Mouse (Mus musculus): ENCODE data around the gene Mbnl2. TPM values are rescaled to one million over a fixed set of nuclear protein-coding genes. Genes with fewer than 3 reads are reported as not detected.

Gene Mbnl2
- polyA plus RNA-seq, 1 experiment: 23.6 TPM

DNA sequence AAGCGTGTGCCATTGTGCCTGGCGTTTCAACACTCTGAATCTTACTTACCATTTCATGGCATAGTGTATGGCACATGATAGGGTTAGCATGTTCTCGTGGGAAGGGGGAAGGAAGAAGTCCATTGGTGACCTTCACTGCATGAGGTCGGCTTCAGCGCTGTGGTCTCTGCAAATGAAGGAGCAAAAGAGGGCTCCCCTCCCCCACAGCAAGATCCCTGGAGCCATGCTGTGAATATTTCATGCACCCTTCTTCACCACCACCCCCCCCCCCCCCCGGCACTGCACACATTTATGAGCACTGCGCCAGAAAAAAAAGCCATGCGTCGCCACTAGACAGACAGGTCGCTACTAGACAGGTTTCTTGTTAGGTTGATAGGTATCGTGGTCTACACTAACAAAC, 95.2 kb downstream of the Mbnl2 start:
- no peak for DNase-seq (ENCODE audit: low read depth, low spot score)
- WGBS: 53% methylated on average over 11 of the region's 11 CpGs

GRCm38 (mm10) chr14:120371174-120371573, 95.7 kb downstream of the Mbnl2 start:
- 50% methylated on average over 5 of the region's 5 CpGs for WGBS
- no peak for DNase-seq (ENCODE audit: low read depth, low spot score)

DNA sequence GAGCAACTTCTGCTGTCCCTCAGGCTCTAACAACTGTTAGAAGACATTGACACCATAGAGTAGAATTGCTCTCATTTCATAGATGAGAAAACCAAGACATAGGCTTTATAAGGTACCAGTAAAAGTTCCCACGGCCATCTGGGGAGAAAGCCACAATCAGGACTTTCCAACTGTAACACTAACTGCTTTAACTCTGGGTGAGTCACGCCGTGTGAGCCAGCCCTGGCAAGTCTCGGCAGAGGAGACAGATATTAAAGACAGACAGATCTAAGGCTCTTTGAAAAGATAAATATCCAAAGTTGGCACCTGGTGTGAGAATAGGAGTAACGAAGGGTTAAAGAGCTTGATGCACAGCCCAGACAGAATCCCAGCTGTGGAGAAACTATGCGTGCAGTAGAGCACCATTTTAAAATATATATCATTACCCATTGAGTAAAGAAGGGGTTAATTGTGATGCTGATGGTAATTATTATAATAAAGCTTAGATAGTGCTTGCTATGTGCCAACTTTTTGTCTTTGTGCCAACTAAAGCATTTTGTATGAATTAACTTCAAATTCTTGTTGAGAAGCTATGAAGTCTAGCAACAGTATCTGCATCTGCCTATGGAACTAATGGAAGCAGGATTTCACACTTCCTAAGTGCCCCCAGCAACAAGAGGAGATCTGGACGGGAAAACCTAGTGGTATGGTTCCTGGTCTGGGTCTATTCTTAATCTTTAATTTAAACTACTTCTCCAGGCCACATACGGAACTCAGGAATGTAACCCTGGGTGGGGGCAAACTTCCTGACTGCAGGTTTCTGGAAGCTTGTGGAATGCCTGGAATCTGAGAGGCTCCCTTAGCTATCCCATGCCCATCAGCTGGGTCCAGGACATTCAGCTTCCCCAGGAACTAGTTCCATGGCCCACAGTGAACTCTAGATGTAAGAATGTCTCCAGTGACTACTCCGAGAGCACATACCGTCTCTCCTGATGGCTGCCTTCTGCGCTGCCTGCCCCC, 97.9 kb downstream of the Mbnl2 start:
- WGBS: 68% methylated on average over 11 of the region's 11 CpGs
- no peak for DNase-seq (ENCODE audit: low read depth, low spot score)

- 92% methylated on average over 14 of the region's 14 CpGs for WGBS
- no peak for DNase-seq (ENCODE audit: low read depth, low spot score)
Measured at GRCm38 (mm10) chr14:120374786-120375185, 99.3 kb downstream of the Mbnl2 start.

- 74% methylated on average over 4 of the region's 4 CpGs for WGBS
- no peak for DNase-seq (ENCODE audit: low read depth, low spot score)
Measured at GRCm38 (mm10) chr14:120377192-120377591, 101.7 kb downstream of the Mbnl2 start.

DNA sequence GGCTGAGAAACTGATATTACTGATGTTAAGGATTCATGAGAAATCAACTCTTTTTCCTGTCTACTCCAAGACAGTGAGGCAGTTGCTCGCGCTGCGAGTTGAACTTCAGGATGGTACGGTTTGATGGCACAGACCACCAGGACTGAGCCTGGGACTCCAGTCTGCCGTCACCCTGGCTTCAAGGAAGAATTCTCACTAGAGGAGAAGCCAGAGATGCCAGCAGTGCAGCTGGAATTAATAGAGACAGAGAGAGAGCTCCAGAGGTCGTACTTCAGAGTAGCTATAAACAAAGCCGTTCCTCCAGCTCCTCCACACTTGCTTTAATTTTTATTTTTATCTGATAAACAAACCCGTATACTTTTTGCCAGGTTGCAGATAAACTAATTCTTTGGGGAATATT, 102.5 kb downstream of the Mbnl2 start:
- DNase-seq (ENCODE audit: low read depth, low spot score): no peak
- WGBS: 65% methylated on average over 8 of the region's 8 CpGs

DNA sequence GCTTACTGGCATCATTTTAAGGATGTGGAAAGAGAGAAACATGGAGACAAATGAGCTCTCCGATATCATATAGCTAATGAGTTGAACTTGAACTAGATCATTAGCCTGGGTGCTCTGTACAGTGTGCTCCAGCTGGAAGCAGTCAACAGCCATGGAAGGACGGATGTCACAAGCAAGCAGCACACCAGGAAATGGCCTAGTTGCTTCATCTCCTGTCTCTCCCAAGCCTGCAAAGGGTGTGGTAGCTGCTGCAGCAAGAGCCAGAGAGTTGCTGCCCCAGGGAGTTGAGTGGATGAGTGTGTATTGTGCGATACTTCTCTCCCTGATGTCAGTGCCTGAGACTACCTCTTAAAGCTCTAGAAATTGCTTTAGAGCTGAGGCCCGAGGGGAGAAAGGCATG, 104.2 kb downstream of the Mbnl2 start:
- DNase-seq (ENCODE audit: low read depth, low spot score): no peak
- 59% methylated on average over 4 of the region's 4 CpGs for WGBS

GRCm38 (mm10) chr14:120381378-120382134, 106.1 kb downstream of the Mbnl2 start:
- no peak for DNase-seq (ENCODE audit: low read depth, low spot score)
- WGBS: 89% methylated on average over 26 of the region's 26 CpGs

DNA sequence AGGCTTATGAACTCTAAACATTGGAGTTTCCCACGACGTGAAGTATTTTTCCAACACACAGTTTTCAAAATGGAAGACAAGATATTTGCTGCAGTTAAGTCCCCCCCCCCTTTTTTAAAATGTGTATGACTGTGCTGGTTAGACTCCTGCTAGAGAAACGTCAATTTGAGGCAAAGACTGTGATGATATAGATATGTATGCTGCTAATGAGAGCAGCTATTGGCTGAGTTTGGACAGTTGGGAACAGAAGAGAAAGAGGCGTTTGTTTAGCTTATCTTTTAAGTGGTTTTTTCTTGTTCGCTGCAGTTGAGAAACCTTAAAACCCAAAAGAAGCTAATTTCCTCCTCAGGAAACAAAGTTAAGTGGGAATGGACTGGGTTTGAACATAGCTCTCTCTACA, 106.7 kb downstream of the Mbnl2 start:
- WGBS: 61% methylated on average over 5 of the region's 5 CpGs
- no peak for DNase-seq (ENCODE audit: low read depth, low spot score)

GRCm38 (mm10) chr14:120383186-120383851, 107.8 kb downstream of the Mbnl2 start:
- WGBS: 76% methylated on average over 11 of the region's 11 CpGs
- DNase-seq (ENCODE audit: low read depth, low spot score): no peak

GRCm38 (mm10) chr14:120384615-120385014, 109.1 kb downstream of the Mbnl2 start:
- 95% methylated on average over 5 of the region's 5 CpGs for WGBS
- no peak for DNase-seq (ENCODE audit: low read depth, low spot score)

GRCm38 (mm10) chr14:120387293-120387692, 111.8 kb downstream of the Mbnl2 start:
- DNase-seq (ENCODE audit: low read depth, low spot score): no peak
- 41% methylated on average over 4 of the region's 4 CpGs for WGBS

- 80% methylated on average over 38 of the region's 38 CpGs for WGBS
- DNase-seq (ENCODE audit: low read depth, low spot score): no peak
Measured at GRCm38 (mm10) chr14:120388818-120389691, 113.6 kb downstream of the Mbnl2 start.

GRCm38 (mm10) chr14:120390231-120390944, 114.9 kb downstream of the Mbnl2 start:
- DNase-seq (ENCODE audit: low read depth, low spot score): no peak
- 95% methylated on average over 10 of the region's 10 CpGs for WGBS

- 85% methylated on average over 10 of the region's 10 CpGs for WGBS
- no peak for DNase-seq (ENCODE audit: low read depth, low spot score)
Measured at GRCm38 (mm10) chr14:120391701-120392100, 116.2 kb downstream of the Mbnl2 start.

- no peak for DNase-seq (ENCODE audit: low read depth, low spot score)
- 82% methylated on average over 9 of the region's 9 CpGs for WGBS
Measured at GRCm38 (mm10) chr14:120392441-120392840, 117.0 kb downstream of the Mbnl2 start.

GRCm38 (mm10) chr14:120393441-120393840, 118.0 kb downstream of the Mbnl2 start:
- WGBS: 89% methylated on average over 8 of the region's 8 CpGs
- no peak for DNase-seq (ENCODE audit: low read depth, low spot score)

GRCm38 (mm10) chr14:120394216-120394615, 118.7 kb downstream of the Mbnl2 start:
- WGBS: 86% methylated on average over 3 of the region's 3 CpGs
- DNase-seq (ENCODE audit: low read depth, low spot score): no peak

- WGBS: 50% methylated on average over 3 of the region's 3 CpGs
- no peak for DNase-seq (ENCODE audit: low read depth, low spot score)
Measured at GRCm38 (mm10) chr14:120394827-120395226, 119.4 kb downstream of the Mbnl2 start.

All from large intestine, adult 2 months (tissue).